Mouse (Mus musculus) heart, embryonic 15.5 days (tissue): Measurements from ENCODE around the gene Arhgef9. TPM values are rescaled to one million over a fixed set of nuclear protein-coding genes. Genes with fewer than 3 reads are reported as not detected.
A peak's percentile ranks its signal among the peaks of the same experiment; 100 is the strongest.

Experiments used
- ATAC-seq: fragments of 200-750 bp; cut with Nextera tagmentation; replicated peaks from 2 replicates; pipeline ENCODE4 v1.8.0; 2017; ENCODE audit warnings: low read depth, moderate TSS enrichment; ENCODE audit not compliant: insufficient number of reproducible peaks, insufficient read depth, low FRiP score
- H3K27ac ChIP-seq: fragments of 300-500 bp; sonication (generic); 2 replicates; pipeline ENCODE4 v1.5.1; 2015; ENCODE audit warnings: mild to moderate bottlenecking, inconsistent platforms
- H3K27me3 ChIP-seq: fragments of 300-500 bp; sonication (generic); 2 replicates; pipeline ENCODE4 v1.6.1; 2015; ENCODE audit warnings: inconsistent platforms
- H3K36me3 ChIP-seq: fragments of 300-500 bp; sonication (generic); 2 replicates; pipeline ENCODE4 v1.6.1; 2015; ENCODE audit warnings: mild to moderate bottlenecking, inconsistent platforms
- H3K4me1 ChIP-seq: fragments of 300-500 bp; sonication (generic); replicated peaks from 2 replicates; pipeline ENCODE4 v1.6.1; 2015; ENCODE audit warnings: inconsistent platforms
- H3K4me2 ChIP-seq: fragments of 300-500 bp; sonication (generic); 2 replicates; pipeline ENCODE4 v1.6.1; 2015; ENCODE audit warnings: inconsistent platforms, mild to moderate bottlenecking, moderate library complexity
- H3K4me3 ChIP-seq: fragments of 300-500 bp; sonication (generic); 2 replicates; pipeline ENCODE4 v1.5.1; 2015; ENCODE audit warnings: mild to moderate bottlenecking, inconsistent platforms
- H3K9ac ChIP-seq: fragments of 300-500 bp; sonication (generic); 2 replicates; pipeline ENCODE4 v1.6.1; 2015; ENCODE audit warnings: mild to moderate bottlenecking, inconsistent platforms
- H3K9me3 ChIP-seq: fragments of 300-500 bp; sonication (generic); replicated peaks from 2 replicates; pipeline ENCODE4 v1.6.1; 2016; ENCODE audit warnings: inconsistent platforms
- WGBS: fragments of 180-500 bp; shearing (Covaris S2); methylation state at CpG from one replicate; pipeline ENCODE4 v1.1.7; 2015; ENCODE audit warnings: mixed read lengths; 5-methylcytosine and 5-hydroxymethylcytosine counted together
- polyA plus RNA-seq: library from polyadenylated mRNA; unstranded; fragments of >200 nt; fragmentation: Nextera tagmentation; extraction: Ambion mirVana; gene quantifications from 2 replicates; pipeline ENCODE4 v1.2.1, GENCODE M21; 2015

The Arhgef9 gene
- polyA plus RNA-seq, result 9.0 and 12.3 TPM in 2 replicates

- no peak; the same call in 1 of the 2 replicates for ATAC-seq
- H3K4me2 ChIP-seq, result peak within 1 kb of the TSS; percentile 63
- no peaks in the 10 kb centered on the region for H3K9me3 ChIP-seq
- WGBS, result 16% methylated on average over 20 of the region's 24 CpGs
- peak within 1 kb of the TSS; percentile 51 for H3K9ac ChIP-seq
- 0 out of 2 replicates have a peak within 1 kb of the TSS, but pooled peaks have one; percentile 31 for H3K27ac ChIP-seq
- H3K4me3 ChIP-seq, result peak within 1 kb of the TSS; percentile 53
- H3K27me3 ChIP-seq, result no peaks in the 10 kb centered on the region
- H3K36me3 ChIP-seq, result no peaks in the 10 kb centered on the region
- no peaks in the 10 kb centered on the region for H3K4me1 ChIP-seq
Measured at GRCm38 (mm10) chrX:95196104-95196919, at the start of gene Arhgef9. Gene Arhgef9, minus strand, starts transcription at chrX:95196856.

- H3K27me3 ChIP-seq, result no peaks in the 10 kb centered on the region
- H3K4me2 ChIP-seq, result no peak overlapping the region
- H3K9me3 ChIP-seq, result no peaks in the 10 kb centered on the region
- H3K4me1 ChIP-seq, result no peaks in the 10 kb centered on the region
- no peak overlapping the region for H3K27ac ChIP-seq
- no peak overlapping the region for H3K9ac ChIP-seq
- no peaks in the 10 kb centered on the region for H3K36me3 ChIP-seq
- H3K4me3 ChIP-seq, result no peak overlapping the region
- ATAC-seq, result no peak
Measured at GRCm38 (mm10) chrX:95238896-95239295, 42.2 kb upstream of the Arhgef9 start.

GRCm38 (mm10) chrX:95195363-95196103, 1.1 kb downstream of the Arhgef9 start:
- Histone ChIP-seq H3K9ac (no peak overlapping the region), H3K9me3 (no peaks in the 10 kb centered on the region), H3K27me3 (no peaks in the 10 kb centered on the region), H3K36me3 (no peaks in the 10 kb centered on the region), H3K27ac (no peak overlapping the region), H3K4me3 (peak overlapping the region; percentile 53), H3K4me1 (no peaks in the 10 kb centered on the region), H3K4me2 (peak overlapping the region; percentile 63)
- no peak for ATAC-seq
- 52% methylated on average over 3 of the region's 3 CpGs for WGBS

DNA sequence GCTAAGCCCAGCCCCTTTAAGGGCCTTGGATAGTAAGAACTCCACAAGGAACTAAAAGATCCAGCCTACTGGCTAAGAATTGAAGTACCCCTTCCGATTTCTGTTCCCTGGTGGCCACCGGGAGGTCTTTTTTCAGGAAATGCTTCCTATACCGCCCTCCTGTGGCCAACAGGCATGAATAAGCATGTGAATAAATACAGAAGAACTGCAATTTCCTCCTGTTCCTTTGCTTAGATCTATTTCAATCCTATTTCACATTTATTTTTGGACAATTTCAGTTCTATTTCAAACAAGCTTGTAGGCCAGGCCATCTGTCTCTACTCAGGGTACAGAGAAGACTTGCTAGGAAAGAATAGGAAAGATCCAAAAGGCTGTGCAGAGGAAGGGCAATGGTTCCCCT, 20.7 kb downstream of the Arhgef9 start:
- Histone ChIP-seq H3K9ac (no peak overlapping the region), H3K27ac (no peak overlapping the region), H3K27me3 (no peaks in the 10 kb centered on the region), H3K36me3 (no peaks in the 10 kb centered on the region), H3K4me3 (no peak overlapping the region), H3K4me1 (no peaks in the 10 kb centered on the region), H3K9me3 (no peaks in the 10 kb centered on the region), H3K4me2 (0 out of 2 replicates have a peak overlapping the region, but pooled peaks have one; percentile 15)
- ATAC-seq, result no peak
- 6% methylated on average over 3 of the region's 3 CpGs for WGBS

DNA sequence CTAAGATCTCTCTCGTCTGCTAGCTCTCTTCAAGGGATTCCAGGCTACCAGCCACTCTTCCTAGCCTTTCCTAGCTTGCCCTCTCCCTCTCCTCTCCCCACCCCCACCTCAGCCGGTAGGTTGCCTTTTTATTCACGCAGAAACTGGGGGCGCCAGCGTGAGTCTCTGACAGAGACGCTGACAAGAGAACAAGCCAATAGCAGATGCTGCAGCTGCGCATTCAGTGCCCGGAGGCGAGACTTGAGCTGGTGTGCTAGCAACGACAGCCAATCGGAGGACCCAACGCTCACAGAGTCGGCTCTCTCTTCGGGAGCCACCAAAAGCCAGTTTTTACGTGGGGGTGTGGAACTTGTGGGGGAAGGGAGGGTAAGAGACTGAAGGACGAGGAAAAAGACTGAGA, 30.3 kb downstream of the Arhgef9 start:
- Histone ChIP-seq H3K27me3 (no peaks in the 10 kb centered on the region), H3K36me3 (no peaks in the 10 kb centered on the region), H3K9ac (peak overlapping the region; percentile 53), H3K4me3 (peak overlapping the region; percentile 55), H3K27ac (peak overlapping the region; percentile 81), H3K4me2 (peak overlapping the region; percentile 68), H3K9me3 (no peaks in the 10 kb centered on the region), H3K4me1 (peaks cover 2% of the 10 kb centered on the region; the same call in 1 of the 2 replicates)
- WGBS, result 8% methylated on average over 16 of the region's 16 CpGs
- ATAC-seq, result peak; percentile 98

- Histone ChIP-seq H3K4me2 (peak overlapping the region; percentile 68), H3K9me3 (no peaks in the 10 kb centered on the region), H3K27me3 (no peaks in the 10 kb centered on the region), H3K4me1 (peaks cover 2% of the 10 kb centered on the region; the same call in 1 of the 2 replicates), H3K27ac (peak overlapping the region; percentile 81), H3K4me3 (peak overlapping the region; percentile 55), H3K9ac (peak overlapping the region; percentile 53), H3K36me3 (no peaks in the 10 kb centered on the region)
- ATAC-seq, result 0 out of 2 replicates have a peak, but pooled peaks have one; percentile 26
- WGBS, result 22% methylated on average over 9 of the region's 9 CpGs
Measured at GRCm38 (mm10) chrX:95165671-95166127, 31.0 kb downstream of the Arhgef9 start.

GRCm38 (mm10) chrX:95164140-95164539, 32.5 kb downstream of the Arhgef9 start:
- Histone ChIP-seq H3K4me3 (no peak overlapping the region), H3K36me3 (no peaks in the 10 kb centered on the region), H3K27ac (no peak overlapping the region), H3K9me3 (no peaks in the 10 kb centered on the region), H3K9ac (no peak overlapping the region), H3K4me1 (peaks cover 2% of the 10 kb centered on the region; the same call in 1 of the 2 replicates), H3K4me2 (no peak overlapping the region), H3K27me3 (no peaks in the 10 kb centered on the region)
- 56% methylated on average over 6 of the region's 6 CpGs for WGBS
- ATAC-seq, result no peak

DNA sequence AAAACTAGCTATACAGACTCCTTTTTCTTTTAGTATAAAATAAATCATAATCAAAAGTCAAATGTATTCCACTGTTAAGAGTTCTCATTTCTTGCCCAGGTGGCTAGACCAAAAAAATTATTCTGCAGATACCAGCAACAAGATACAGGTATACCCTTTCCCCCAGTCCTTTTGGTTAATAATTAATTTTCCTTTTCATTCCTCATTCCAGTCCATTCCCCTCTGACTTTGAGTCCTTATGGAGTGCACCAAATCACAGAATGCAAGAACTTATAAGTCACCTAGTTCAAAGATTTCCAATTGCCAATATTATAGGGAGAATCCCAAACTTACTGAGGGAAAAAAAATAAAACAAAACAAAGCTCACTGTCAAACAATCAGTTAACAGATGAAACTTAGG, 33.2 kb downstream of the Arhgef9 start:
- H3K4me1 ChIP-seq, result peaks cover 2% of the 10 kb centered on the region; the same call in 1 of the 2 replicates
- H3K9ac ChIP-seq, result no peak overlapping the region
- no peak overlapping the region for H3K4me3 ChIP-seq
- H3K9me3 ChIP-seq, result no peaks in the 10 kb centered on the region
- H3K4me2 ChIP-seq, result no peak overlapping the region
- no peaks in the 10 kb centered on the region for H3K36me3 ChIP-seq
- ATAC-seq, result no peak
- no peak overlapping the region for H3K27ac ChIP-seq
- no peaks in the 10 kb centered on the region for H3K27me3 ChIP-seq

DNA sequence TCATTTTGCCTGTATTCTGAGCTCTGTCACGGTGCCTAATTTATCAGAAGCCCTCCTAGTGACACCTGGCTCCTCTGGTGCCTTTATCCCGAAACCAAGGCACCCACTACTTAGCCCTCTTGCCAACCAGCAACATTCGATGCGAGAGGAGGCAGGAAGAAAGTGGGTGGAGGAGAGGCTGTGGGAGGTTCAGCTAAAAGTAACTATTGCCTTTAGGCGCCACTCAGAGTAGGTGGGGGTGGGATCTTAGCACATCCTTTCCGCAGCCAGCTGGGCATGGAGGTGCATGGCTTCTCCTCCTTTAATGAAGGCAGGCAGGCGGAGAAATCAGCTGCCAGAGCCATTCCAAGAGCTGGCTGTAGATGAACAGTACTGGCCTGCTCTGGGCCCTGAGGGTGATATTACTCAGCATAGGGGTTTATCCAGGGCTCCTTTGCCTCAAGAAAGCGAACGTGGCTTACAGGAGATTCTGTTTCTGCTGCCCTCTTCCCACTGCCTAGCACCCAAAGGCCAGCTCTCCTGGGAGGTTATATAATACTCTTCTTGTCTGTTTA, 39.7 kb downstream of the Arhgef9 start:
- Histone ChIP-seq H3K27me3 (no peaks in the 10 kb centered on the region), H3K4me2 (no peak overlapping the region), H3K4me1 (no peaks in the 10 kb centered on the region), H3K36me3 (no peaks in the 10 kb centered on the region), H3K27ac (no peak overlapping the region), H3K4me3 (no peak overlapping the region), H3K9ac (no peak overlapping the region), H3K9me3 (no peaks in the 10 kb centered on the region)
- ATAC-seq, result no peak
- WGBS, result 42% methylated on average over 9 of the region's 9 CpGs

- H3K27ac ChIP-seq, result no peak overlapping the region
- 80% methylated on average over 4 of the region's 4 CpGs for WGBS
- H3K9me3 ChIP-seq, result no peaks in the 10 kb centered on the region
- H3K9ac ChIP-seq, result no peak overlapping the region
- H3K27me3 ChIP-seq, result no peaks in the 10 kb centered on the region
- H3K4me3 ChIP-seq, result no peak overlapping the region
- H3K4me1 ChIP-seq, result no peaks in the 10 kb centered on the region
- H3K36me3 ChIP-seq, result no peaks in the 10 kb centered on the region
- no peak for ATAC-seq
- no peak overlapping the region for H3K4me2 ChIP-seq
Measured at GRCm38 (mm10) chrX:95138636-95139035, 58.0 kb downstream of the Arhgef9 start.

- Histone ChIP-seq H3K36me3 (no peaks in the 10 kb centered on the region), H3K27ac (no peak overlapping the region), H3K9me3 (no peaks in the 10 kb centered on the region), H3K4me3 (no peak overlapping the region), H3K4me2 (no peak overlapping the region), H3K27me3 (no peaks in the 10 kb centered on the region), H3K4me1 (no peaks in the 10 kb centered on the region), H3K9ac (no peak overlapping the region)
- WGBS, result 80% methylated on average over 5 of the region's 5 CpGs
- ATAC-seq, result no peak
Measured at GRCm38 (mm10) chrX:95133502-95133901, 63.2 kb downstream of the Arhgef9 start.
